Mouse (Mus musculus): ENCODE results near the gene Pspn.

The Pspn gene

GRCm38 (mm10) chr17:56999968-57000609 lies at the start of gene Pspn:
Pspn (minus strand) TSS chr17:57000018.
- in situ Hi-C loops (cut with MboI; ENCODE audit: unreplicated experiment in 2 of 2), result loop anchor here (5.0 to 25.0 kb wide), 8 partner anchors 77 to 1912 kb away; partner anchors contain the start of genes Gpr108 (in 2 of the 2), Trip10 (in 2 of the 2) and Dennd1c (in 1 of the 2)

- in situ Hi-C loops (cut with MboI; ENCODE audit: unreplicated experiment in 2 of 2), result no loop called here
These were observed 49.0 kb upstream of the Pspn start for GRCm38 (mm10) chr17:57048816-57049215.

DNA sequence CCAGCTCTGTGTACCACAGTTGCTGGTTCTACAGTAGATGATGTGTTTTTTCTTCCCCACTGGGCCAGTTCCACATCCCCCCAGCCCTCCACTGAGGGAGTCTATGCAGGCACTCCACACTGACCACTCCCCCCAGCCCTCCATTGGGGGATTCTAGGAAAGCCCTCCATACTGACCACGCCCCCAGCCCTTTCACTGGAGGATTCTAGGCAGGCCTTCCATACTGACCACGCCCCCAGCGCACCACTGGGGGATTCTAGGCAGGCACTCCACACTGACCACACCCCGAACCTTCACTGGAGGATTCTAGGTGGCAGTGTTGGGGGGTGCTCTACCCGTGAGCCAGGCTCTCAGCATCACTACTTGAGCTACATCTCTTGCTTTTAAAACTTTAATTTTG lies 47.6 kb upstream of the Pspn start:
- in situ Hi-C loops (cut with MboI; ENCODE audit: unreplicated experiment in 2 of 2), result no loop called here

GRCm38 (mm10) chr17:57041554-57041953 lies 41.7 kb upstream of the Pspn start, which contains the start of gene Slc25a41:
Slc25a41 (minus strand) TSS chr17:57041654.
- in situ Hi-C loops (cut with MboI; ENCODE audit: unreplicated experiment in 2 of 2), result no loop called here

DNA sequence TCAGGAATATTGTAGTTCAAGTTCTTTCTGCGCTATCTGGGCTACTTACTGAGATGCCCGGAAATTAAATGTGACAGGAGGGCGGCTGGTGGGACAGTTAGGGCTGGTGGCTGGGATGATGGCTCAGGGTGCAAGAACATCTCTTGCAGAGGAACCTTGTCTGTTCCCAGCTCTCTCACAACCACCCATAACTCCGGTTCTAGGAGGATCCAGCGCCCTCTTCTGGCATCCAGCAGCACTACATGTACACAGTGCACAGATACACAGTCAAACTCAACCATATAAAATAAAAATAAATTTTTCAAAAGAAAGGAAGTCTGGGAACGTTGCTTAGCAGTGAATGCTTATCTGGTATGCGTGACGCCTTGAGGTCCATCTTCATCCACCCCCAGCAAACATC lies 39.2 kb upstream of the Pspn start:
- in situ Hi-C loops (cut with MboI; ENCODE audit: unreplicated experiment in 2 of 2), result no loop called here

- in situ Hi-C loops (cut with MboI; ENCODE audit: unreplicated experiment in 2 of 2), result no loop called here
These were observed 33.0 kb upstream of the Pspn start for GRCm38 (mm10) chr17:57032854-57033253.

- in situ Hi-C loops (cut with MboI; ENCODE audit: unreplicated experiment in 2 of 2), result no loop called here
These were observed 32.0 kb upstream of the Pspn start for GRCm38 (mm10) chr17:57031661-57032420.

- in situ Hi-C loops (cut with MboI; ENCODE audit: unreplicated experiment in 2 of 2), result no loop called here
These were observed 31.3 kb upstream of the Pspn start, which contains the start of gene Khsrp for GRCm38 (mm10) chr17:57030931-57031660. Khsrp (minus strand) TSS chr17:57031522.

GRCm38 (mm10) chr17:57029691-57030090 lies 29.9 kb upstream of the Pspn start:
- in situ Hi-C loops (cut with MboI; ENCODE audit: unreplicated experiment in 2 of 2), result no loop called here

GRCm38 (mm10) chr17:57027471-57027870 lies 27.7 kb upstream of the Pspn start:
- in situ Hi-C loops (cut with MboI; ENCODE audit: unreplicated experiment in 2 of 2), result no loop called here

DNA sequence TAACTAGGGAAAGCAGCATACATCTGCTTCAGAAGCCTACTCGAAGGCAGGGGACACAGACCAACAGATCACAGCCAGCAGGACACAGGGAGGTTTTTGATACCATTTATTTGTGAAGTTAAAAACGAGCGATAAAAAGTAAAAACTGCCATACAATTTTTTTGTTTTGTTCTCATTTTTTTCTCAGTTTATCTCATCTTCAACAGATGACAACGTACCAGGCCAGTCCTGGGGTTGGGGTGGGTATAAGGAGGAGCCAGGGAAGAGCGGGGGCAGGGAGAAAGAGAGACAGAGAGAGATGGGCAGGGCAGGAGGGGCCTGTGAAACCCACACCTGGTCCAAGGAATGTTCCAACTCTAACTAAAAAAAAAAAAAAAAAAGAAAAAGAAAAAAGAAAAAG lies 21.1 kb upstream of the Pspn start:
- in situ Hi-C loops (cut with MboI; ENCODE audit: unreplicated experiment in 2 of 2), result no loop called here

DNA sequence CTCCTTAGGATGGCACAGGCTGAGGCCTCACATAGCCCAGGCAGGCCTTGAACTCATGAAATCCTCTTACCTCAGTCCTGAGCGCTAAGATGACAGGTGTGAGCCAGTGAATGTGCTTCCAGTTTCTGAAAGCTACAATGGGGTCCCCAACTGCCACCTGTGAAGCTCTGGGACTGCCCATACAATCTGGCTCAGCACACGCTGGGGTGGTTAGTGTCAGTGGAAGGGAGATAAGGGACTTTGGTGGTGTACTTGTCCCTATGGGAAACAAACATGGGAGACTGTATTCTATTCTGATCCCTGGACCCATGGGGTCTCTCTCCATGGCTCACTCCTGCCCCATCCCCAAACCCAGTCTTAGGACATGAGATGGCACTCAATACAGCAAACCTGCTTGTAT lies 19.9 kb upstream of the Pspn start:
- in situ Hi-C loops (cut with MboI; ENCODE audit: unreplicated experiment in 2 of 2), result no loop called here

DNA sequence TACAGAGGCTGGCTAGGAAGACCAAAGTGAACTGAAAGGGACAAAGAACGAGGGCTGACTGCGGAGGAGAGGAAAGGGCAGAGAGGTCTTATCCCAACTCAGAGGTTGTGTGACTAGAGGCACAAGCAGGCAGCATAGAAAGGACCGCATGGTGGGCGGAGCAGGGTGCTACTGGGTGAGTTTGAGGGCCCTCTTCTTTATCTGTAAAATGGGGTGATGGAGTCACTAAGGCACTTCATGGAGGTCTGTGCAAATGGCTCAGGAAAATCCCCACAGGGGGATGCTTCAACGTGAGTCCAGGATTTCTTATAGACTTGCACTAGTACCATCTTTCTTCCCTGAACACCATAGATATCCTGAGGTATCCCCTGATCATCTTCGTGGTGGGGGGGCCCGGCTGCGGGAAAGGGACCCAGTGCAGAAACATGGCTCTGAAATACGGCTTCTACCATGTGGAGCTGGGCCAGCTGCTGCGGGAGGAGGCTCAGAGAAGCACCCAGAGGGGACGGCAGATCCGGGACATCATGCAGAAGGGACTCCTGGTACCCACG lies 12.5 kb upstream of the Pspn start:
- in situ Hi-C loops (cut with MboI; ENCODE audit: unreplicated experiment in 2 of 2), result no loop called here

DNA sequence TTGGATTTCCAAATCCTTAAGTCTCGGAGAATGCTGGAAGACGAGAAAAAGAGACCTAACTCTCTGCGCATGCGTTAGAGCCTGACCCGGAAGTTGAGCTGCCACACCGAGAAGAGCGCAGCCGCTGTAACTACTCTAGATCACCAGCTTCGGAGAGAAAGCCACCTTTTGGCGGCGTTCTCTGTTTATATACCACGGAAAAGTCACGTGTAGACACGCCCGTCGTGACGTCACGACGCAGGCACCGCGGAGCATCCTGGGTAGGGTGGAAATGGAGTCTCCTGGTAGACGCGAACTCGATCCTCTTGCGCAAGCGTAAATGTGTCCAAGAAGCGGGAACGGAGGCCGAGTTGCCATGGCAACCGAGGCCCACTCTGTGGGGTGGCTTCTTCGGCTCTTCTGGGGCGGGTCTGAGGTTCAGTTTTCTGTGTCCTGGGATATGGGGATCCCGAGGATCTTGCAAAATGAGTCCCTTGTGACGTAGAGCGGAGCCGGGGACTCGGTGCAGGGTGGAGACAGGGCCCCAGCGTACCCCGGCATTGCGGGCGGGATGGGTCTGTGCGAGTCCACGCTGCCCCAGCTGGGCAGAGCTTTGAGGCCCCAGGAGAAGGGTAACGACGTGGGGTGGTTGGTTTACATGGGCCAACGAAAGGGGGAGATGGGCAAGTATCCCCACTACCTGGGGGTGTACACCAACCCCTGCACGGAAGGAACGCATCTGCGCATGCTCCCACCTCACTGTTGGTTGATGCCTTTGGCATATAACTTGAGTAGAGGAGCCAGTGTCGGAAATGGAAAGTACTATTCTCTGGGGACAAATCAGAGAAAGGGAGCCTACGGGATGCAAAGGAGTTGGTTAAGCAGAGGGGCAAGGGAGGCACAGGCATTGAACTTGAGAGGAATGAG lies 11.7 kb upstream of the Pspn start, which contains the start of the genes Gtf2f1 and Gm17949:
Gtf2f1 (minus strand) TSS at position 53 of the 906 bp plus-strand sequence.
Gm17949 (plus strand) TSS at position 234 of the 906 bp plus-strand sequence.
- in situ Hi-C loops (cut with MboI; ENCODE audit: unreplicated experiment in 2 of 2), result no loop called here

DNA sequence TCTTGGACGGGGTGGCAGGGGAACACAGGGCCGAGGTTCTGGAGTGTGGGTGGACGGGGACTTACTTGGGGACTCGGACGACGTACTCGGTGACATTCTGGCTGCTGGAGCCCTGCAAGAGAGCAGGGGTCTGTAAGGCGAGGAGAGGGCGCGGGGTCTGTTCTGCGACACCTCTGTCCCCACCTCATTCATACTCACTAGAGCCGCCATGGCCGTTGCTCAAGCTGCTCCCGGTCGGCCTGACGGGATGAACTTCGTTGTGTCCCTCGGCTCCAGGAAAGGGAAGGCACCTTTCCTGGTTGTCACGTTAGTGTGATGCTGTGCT lies 11.1 kb upstream of the Pspn start:
- in situ Hi-C loops (cut with MboI; ENCODE audit: unreplicated experiment in 2 of 2), result no loop called here

DNA sequence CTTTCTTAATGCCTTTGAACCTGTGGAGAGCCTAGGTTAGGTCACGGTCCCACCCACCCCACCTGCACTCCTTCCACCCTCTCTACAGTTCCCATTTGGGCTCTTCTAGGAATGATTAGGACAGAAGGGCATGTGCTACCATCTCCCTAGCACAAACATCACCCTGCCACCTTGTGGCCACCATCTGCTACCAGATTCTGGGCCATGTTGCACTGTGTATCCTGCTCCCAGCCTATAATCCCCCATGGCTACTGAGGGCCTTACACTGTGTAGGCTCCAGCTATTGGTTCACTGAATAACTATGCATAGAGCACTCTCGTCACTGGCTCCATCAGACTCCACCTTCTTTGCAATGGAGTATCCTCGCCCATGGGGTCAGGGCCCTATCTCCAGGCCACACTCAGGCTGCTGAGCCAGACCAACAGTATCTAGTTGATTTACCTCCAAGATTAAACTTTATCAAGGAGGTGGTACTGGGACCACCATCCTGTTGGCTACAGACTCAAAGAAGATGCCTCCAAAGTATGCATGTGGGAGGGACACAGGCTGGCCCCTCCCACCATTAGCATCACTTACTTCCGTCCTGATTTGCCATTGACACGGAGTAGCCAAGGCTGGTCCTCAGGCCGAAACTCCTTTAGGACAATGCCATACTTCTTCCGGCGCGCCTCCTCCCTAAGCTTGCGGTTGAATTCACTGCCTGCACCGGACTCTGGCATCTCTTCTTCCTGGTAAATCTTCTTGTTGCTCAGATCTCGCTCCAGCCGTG lies 7.5 kb upstream of the Pspn start:
- in situ Hi-C loops (cut with MboI; ENCODE audit: unreplicated experiment in 2 of 2), result no loop called here

- in situ Hi-C loops (cut with MboI; ENCODE audit: unreplicated experiment in 2 of 2), result no loop called here
These were observed 4.2 kb upstream of the Pspn start for GRCm38 (mm10) chr17:57003994-57004393.

- in situ Hi-C loops (cut with MboI; ENCODE audit: unreplicated experiment in 2 of 2), result no loop called here
These were observed 1.4 kb upstream of the Pspn start for GRCm38 (mm10) chr17:57001228-57001627.

GRCm38 (mm10) chr17:56999414-56999813 lies 404 bp downstream of the Pspn start:
- in situ Hi-C loops (cut with MboI; ENCODE audit: unreplicated experiment in 2 of 2), result loop anchor here (5.0 to 25.0 kb wide), 8 partner anchors 78 to 1913 kb away; partner anchors contain the start of genes Gpr108 (in 2 of the 2), Trip10 (in 2 of the 2) and Dennd1c (in 1 of the 2)
